ENCODE assay signal across 22 mouse cellular contexts in the genomic region with DNA sequence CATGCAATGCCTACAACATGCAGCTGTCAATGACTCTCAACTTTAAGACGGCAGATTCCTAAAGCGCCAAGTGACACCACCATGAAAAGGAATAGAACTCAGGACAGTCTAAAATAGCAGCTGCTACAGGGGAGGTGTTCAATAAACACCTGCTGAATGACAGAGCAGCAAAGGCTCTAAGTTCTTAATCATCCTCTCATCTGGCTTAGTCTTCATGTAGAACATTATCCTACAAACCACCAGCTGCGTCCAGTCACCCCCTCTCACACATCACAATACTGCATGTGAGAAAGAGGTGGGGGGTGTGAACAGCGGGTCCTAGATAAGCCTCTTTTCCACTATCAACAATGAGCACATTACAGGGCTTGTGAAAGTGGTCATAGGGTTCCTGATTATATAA. TPM values are rescaled to one million over a fixed set of nuclear protein-coding genes. Genes with fewer than 3 reads are reported as not detected.
A peak's percentile ranks its signal among the peaks of the same experiment; 100 is the strongest.
DNase-seq lines count a peak whose midpoint lies in the region; ATAC-seq and TF ChIP-seq lines count a peak whose summit lies in the region.
"Had no signal": no experiment of that assay in that cellular context is flagged by ENCODE, and none has a peak within 500 bp of the region (broad histone marks: within the 10 kb centered on the region; RNA-seq: fewer than 3 reads in every experiment).

No protein-coding gene starts in this region.

- H3K27me3 ChIP-seq in liver, embryonic 12.5 days (replicated peaks) = no peaks in the 10 kb centered on the region
- H3K27me3 ChIP-seq in hindbrain, embryonic 14.5 days (ENCODE audit: control insufficient read depth, insufficient read depth, low read length) = no peaks in the 10 kb centered on the region
- H3K27me3 ChIP-seq: forebrain, embryonic 12.5 days; lung, embryonic 15.5 days had no signal

- ATAC-seq in liver, embryonic 12.5 days = peak; percentile 90
- peak; percentile 86 for ATAC-seq in megakaryocyte-erythroid progenitor cell, adult 5-6 weeks (replicated peaks; ENCODE audit: low FRiP score, low TSS enrichment, poor library complexity, severe bottlenecking)
- no peak for ATAC-seq in hindbrain, embryonic 14.5 days (ENCODE audit: low FRiP score)

- H3K27ac ChIP-seq in gastrocnemius, adult 2 months = peak overlapping the region; percentile 75
- H3K27ac ChIP-seq in liver, embryonic 12.5 days = peak overlapping the region; percentile 86
- H3K27ac ChIP-seq in hindbrain, embryonic 14.5 days = no peak overlapping the region
- H3K27ac ChIP-seq: forebrain, embryonic 12.5 days; left cerebral cortex, adult 2 months; lung, embryonic 15.5 days had no signal

- DNase-seq in gastrocnemius, adult 2 months = no peak
- no peak for DNase-seq in gastrocnemius, postnatal 10 days
- peak; percentile 71 for DNase-seq in c-Kit-positive CD71-positive TER-119-negative erythroid progenitor cells, embryonic 14.5 days (ENCODE audit: low read depth)
- DNase-seq in urinary bladder, adult 2 months (ENCODE audit: low spot score) = no peak
- no peak for DNase-seq in hindbrain, embryonic 14.5 days (ENCODE audit: low spot score)
- DNase-seq: embryo, embryonic 11 days; lung, postnatal 4 days; right cerebral cortex, postnatal 4 days; thymus, postnatal 14 days had no signal

- peak overlapping the region; percentile 60 for H3K4me3 ChIP-seq in gastrocnemius, adult 2 months
- no peak overlapping the region for H3K4me3 ChIP-seq in liver, embryonic 12.5 days
- no peak overlapping the region for H3K4me3 ChIP-seq in hindbrain, embryonic 14.5 days (replicated peaks; ENCODE audit: low read length)
- H3K4me3 ChIP-seq: forebrain, embryonic 12.5 days; left cerebral cortex, adult 2 months; lung, embryonic 15.5 days had no signal

- intact Hi-C loops in gastrocnemius, adult 2 months (cut with DNase I) = no loop called here

- peaks cover 79% of the 10 kb centered on the region for H3K4me1 ChIP-seq in liver, embryonic 12.5 days
- peaks cover 11% of the 10 kb centered on the region; the same call in 1 of the 2 replicates for H3K4me1 ChIP-seq in hindbrain, embryonic 14.5 days (replicated peaks; ENCODE audit: control insufficient read depth, insufficient read depth, low read length)

- H3K9me3 ChIP-seq in liver, embryonic 12.5 days (replicated peaks) = no peaks in the 10 kb centered on the region
- H3K9me3 ChIP-seq in hindbrain, embryonic 14.5 days (ENCODE audit: control insufficient read depth, low read length) = no peaks in the 10 kb centered on the region
- H3K9me3 ChIP-seq: forebrain, embryonic 12.5 days; lung, embryonic 15.5 days had no signal

- no peak for TF ChIP-seq CTCF in gastrocnemius, adult 2 months (IDR thresholded peaks at IDR 0.05)

- peaks cover 77% of the 10 kb centered on the region for H3K36me3 ChIP-seq in liver, embryonic 12.5 days
- H3K36me3 ChIP-seq in hindbrain, embryonic 14.5 days (replicated peaks; ENCODE audit: control insufficient read depth, insufficient read depth) = peaks cover 65% of the 10 kb centered on the region

- 0 out of 2 replicates have a peak overlapping the region, but pooled peaks have one; percentile 18 for H3K9ac ChIP-seq in liver, embryonic 12.5 days
- H3K9ac ChIP-seq in hindbrain, embryonic 14.5 days = no peak overlapping the region
- H3K9ac ChIP-seq: forebrain, embryonic 12.5 days; lung, embryonic 15.5 days had no signal

- H3K4me2 ChIP-seq in liver, embryonic 12.5 days = peak overlapping the region; percentile 53
- no peak overlapping the region for H3K4me2 ChIP-seq in hindbrain, embryonic 14.5 days (replicated peaks)
- H3K4me2 ChIP-seq: forebrain, embryonic 12.5 days; lung, embryonic 15.5 days; midbrain, embryonic 11.5 days had no signal

- 38% methylated on average over 4 of the region's 4 CpGs for WGBS in liver, embryonic 12.5 days (ENCODE audit: insufficient replicate concordance)
- 94% methylated on average over 4 of the region's 4 CpGs for WGBS in hindbrain, embryonic 14.5 days

RNA-seq across cellular contexts. Expression of gene Spty2d1, which starts 11.2 kb away (rescaled TPM):
- 1 to 10 TPM; 4.1 to 5.7 TPM for total RNA-seq in gastrocnemius, adult 2 months (2021)
- total RNA-seq in gastrocnemius, postnatal 10 days (2021) = 10 to 100 TPM in 1 of 2 experiments, 1 to 10 TPM in 1; 9.9 to 13.1 TPM
- 16.8 and 17.7 TPM in 2 replicates for polyA plus RNA-seq in liver, embryonic 12.5 days (2016; fragmentation: Nextera tagmentation; extraction: Ambion mirVana)
- 14.8 and 15.6 TPM in 2 replicates for total RNA-seq in megakaryocyte-erythroid progenitor cell, adult 5-6 weeks (2014; fragmentation: Nextera tagmentation)
- 28.9 and 33.4 TPM in 2 replicates for total RNA-seq in megakaryocyte-erythroid progenitor cell, adult 5-6 weeks (2017)
- 11.5 and 11.7 TPM in 2 replicates for polyA plus RNA-seq in urinary bladder, adult 2 months (2012; rRNA removed)
- polyA plus RNA-seq in hindbrain, embryonic 14.5 days (2014; fragmentation: Nextera tagmentation; extraction: Ambion mirVana) = 7.7 and 8.0 TPM in 2 replicates

RNA-seq across cellular contexts. Expression of gene Gm9999, which starts 13.6 kb away (rescaled TPM):
- total RNA-seq in gastrocnemius, adult 2 months (2021) = not detected
- not detected for total RNA-seq in gastrocnemius, postnatal 10 days (2021)
- not detected in 2 replicates for polyA plus RNA-seq in liver, embryonic 12.5 days (2016; fragmentation: Nextera tagmentation; extraction: Ambion mirVana)
- total RNA-seq in megakaryocyte-erythroid progenitor cell, adult 5-6 weeks (2014; fragmentation: Nextera tagmentation) = not detected in 2 replicates
- total RNA-seq in megakaryocyte-erythroid progenitor cell, adult 5-6 weeks (2017) = not detected in 2 replicates
- polyA plus RNA-seq in urinary bladder, adult 2 months (2012; rRNA removed) = not detected in 2 replicates
- not detected in 2 replicates for polyA plus RNA-seq in hindbrain, embryonic 14.5 days (2014; fragmentation: Nextera tagmentation; extraction: Ambion mirVana)
- total RNA-seq: gastrocnemius, adult 8-10 months; hematopoietic stem cell, adult 5-6 weeks; layer of hippocampus, adult 8-10 months; left cerebral cortex, adult 2 months had no signal
- polyA plus RNA-seq: forebrain, embryonic 12.5 days; heart, embryonic 14.5 days; kidney, adult 2 months; limb, embryonic 11.5 days; lung, embryonic 15.5 days; midbrain, embryonic 11.5 days; neural tube, embryonic 11.5 days had no signal

RNA-seq across cellular contexts. Expression of gene Uevld, which starts 38.7 kb away (rescaled TPM):
- 10 to 100 TPM; 11.2 to 11.9 TPM for total RNA-seq in gastrocnemius, adult 2 months (2021)
- total RNA-seq in gastrocnemius, postnatal 10 days (2021) = 10 to 100 TPM; 11.5 to 14.9 TPM
- polyA plus RNA-seq in liver, embryonic 12.5 days (2016; fragmentation: Nextera tagmentation; extraction: Ambion mirVana) = 6.9 and 7.1 TPM in 2 replicates
- total RNA-seq in megakaryocyte-erythroid progenitor cell, adult 5-6 weeks (2014; fragmentation: Nextera tagmentation) = 11.1 and 12.0 TPM in 2 replicates
- 7.9 and 8.0 TPM in 2 replicates for total RNA-seq in megakaryocyte-erythroid progenitor cell, adult 5-6 weeks (2017)
- 11.7 and 12.0 TPM in 2 replicates for polyA plus RNA-seq in urinary bladder, adult 2 months (2012; rRNA removed)
- polyA plus RNA-seq in hindbrain, embryonic 14.5 days (2014; fragmentation: Nextera tagmentation; extraction: Ambion mirVana) = 5.3 and 5.6 TPM in 2 replicates

RNA-seq across cellular contexts. Expression of gene Tmem86a, which starts 53.4 kb away (rescaled TPM):
- total RNA-seq in gastrocnemius, adult 2 months (2021) = 1 to 10 TPM; 4.0 to 4.8 TPM
- total RNA-seq in gastrocnemius, postnatal 10 days (2021) = 1 to 10 TPM; 8.2 to 9.0 TPM
- 20.2 and 20.3 TPM in 2 replicates for polyA plus RNA-seq in liver, embryonic 12.5 days (2016; fragmentation: Nextera tagmentation; extraction: Ambion mirVana)
- total RNA-seq in megakaryocyte-erythroid progenitor cell, adult 5-6 weeks (2014; fragmentation: Nextera tagmentation) = 0.77 and 2.3 TPM in 2 replicates
- not detected in 2 replicates for total RNA-seq in megakaryocyte-erythroid progenitor cell, adult 5-6 weeks (2017)
- polyA plus RNA-seq in urinary bladder, adult 2 months (2012; rRNA removed) = 15.5 and 23.6 TPM in 2 replicates
- polyA plus RNA-seq in hindbrain, embryonic 14.5 days (2014; fragmentation: Nextera tagmentation; extraction: Ambion mirVana) = 21.0 and 22.1 TPM in 2 replicates
